Mouse (Mus musculus) liver, embryonic 11.5 days (tissue): ENCODE measurements around the gene Foxj3. TPM values are rescaled to one million over a fixed set of nuclear protein-coding genes. Genes with fewer than 3 reads are reported as not detected.

Source experiments
- ATAC-seq: fragments of 200-750 bp; cut with Nextera tagmentation; replicated peaks from 2 replicates; pipeline ENCODE4 v1.8.0; 2017; ENCODE audit warnings: moderate number of reproducible peaks, mild to moderate bottlenecking, moderate TSS enrichment, moderate library complexity; ENCODE audit not compliant: low FRiP score
- DNase-seq: peaks from one replicate; pipeline ENCODE4 v3.0.0-alpha.2; 2017; ENCODE audit warnings: low spot score
- H3K27ac ChIP-seq: fragments of 300-500 bp; sonication (generic); 2 replicates; pipeline ENCODE4 v1.5.1; 2014; ENCODE audit warnings: mild to moderate bottlenecking, low read depth, low read length, control low read depth
- H3K27me3 ChIP-seq: fragments of 300-500 bp; sonication (generic); replicated peaks from 2 replicates; pipeline ENCODE4 v1.6.1; 2014; ENCODE audit warnings: low read length, mixed read lengths; ENCODE audit not compliant: control insufficient read depth, insufficient read depth
- H3K36me3 ChIP-seq: fragments of 300-500 bp; sonication (generic); 2 replicates; pipeline ENCODE4 v1.6.1; 2014; ENCODE audit warnings: mild to moderate bottlenecking, low read length, moderate library complexity, mixed read lengths; ENCODE audit not compliant: control insufficient read depth, insufficient read depth
- H3K4me1 ChIP-seq: fragments of 300-500 bp; sonication (generic); replicated peaks from 2 replicates; pipeline ENCODE4 v1.6.1; 2014; ENCODE audit warnings: low read length, mixed read lengths; ENCODE audit not compliant: control insufficient read depth, insufficient read depth
- H3K4me2 ChIP-seq: fragments of 300-500 bp; sonication (generic); 2 replicates; pipeline ENCODE4 v1.6.1; 2014; ENCODE audit warnings: mild to moderate bottlenecking, control low read depth, moderate library complexity
- H3K4me3 ChIP-seq: fragments of 300-500 bp; sonication (generic); 2 replicates; pipeline ENCODE4 v1.5.1; 2014; ENCODE audit warnings: low read depth, low read length, control low read depth
- H3K9ac ChIP-seq: fragments of 300-500 bp; sonication (generic); 2 replicates; pipeline ENCODE4 v1.6.1; 2014; ENCODE audit warnings: low read depth, low read length, control low read depth
- H3K9me3 ChIP-seq: fragments of 300-500 bp; sonication (generic); 2 replicates; pipeline ENCODE4 v1.6.1; 2016; ENCODE audit warnings: low read length, inconsistent platforms, mixed read lengths; ENCODE audit not compliant: control insufficient read depth
- WGBS: fragments of 180-500 bp; shearing (Covaris S2); extraction: QIAGEN DNeasy Blood & Tissue Kit; methylation state at CpG from one replicate; pipeline ENCODE4 v1.1.7; 2014; 5-methylcytosine and 5-hydroxymethylcytosine counted together
- polyA plus RNA-seq: library from polyadenylated mRNA; unstranded; fragments of >200 nt; fragmentation: Nextera tagmentation; extraction: Ambion mirVana; gene quantifications from 2 replicates; pipeline ENCODE4 v1.2.1, GENCODE M21; 2014

Gene Foxj3
- polyA plus RNA-seq, 1 experiment from 2014 or later: 16.5 TPM

GRCm38 (mm10) chr4:119540533-119540890 lies 3.7 kb downstream of the Foxj3 start:
- DNase-seq (no peak), ATAC-seq (no peak)
- Histone ChIP-seq H3K27ac (peak overlapping the region; percentile 92; the same call in 1 of the 2 replicates), H3K4me1 (peaks cover 17% of the 10 kb centered on the region), H3K27me3 (no peaks in the 10 kb centered on the region), H3K4me3 (peak overlapping the region; percentile 87), H3K36me3 (no peaks in the 10 kb centered on the region), H3K9me3 (no peaks in the 10 kb centered on the region), H3K4me2 (peak overlapping the region; percentile 91), H3K9ac (peak overlapping the region; percentile 88)
- WGBS: 8% methylated on average over 10 of the region's 10 CpGs

GRCm38 (mm10) chr4:119550864-119551263 lies 14.1 kb downstream of the Foxj3 start:
- Histone ChIP-seq H3K27ac (no peak overlapping the region), H3K9ac (no peak overlapping the region), H3K27me3 (no peaks in the 10 kb centered on the region), H3K9me3 (no peaks in the 10 kb centered on the region), H3K4me2 (no peak overlapping the region), H3K4me1 (no peaks in the 10 kb centered on the region), H3K36me3 (no peaks in the 10 kb centered on the region), H3K4me3 (no peak overlapping the region)
- DNase-seq (no peak), ATAC-seq (no peak)
- WGBS: 70% methylated on average over 1 of the region's 1 CpGs

GRCm38 (mm10) chr4:119555466-119555865 lies 18.7 kb downstream of the Foxj3 start:
- no peak overlapping the region for H3K9ac ChIP-seq
- no peak overlapping the region for H3K27ac ChIP-seq
- H3K4me1 ChIP-seq: no peaks in the 10 kb centered on the region
- H3K9me3 ChIP-seq: no peaks in the 10 kb centered on the region
- H3K4me3 ChIP-seq: no peak overlapping the region
- 72% methylated on average over 2 of the region's 2 CpGs for WGBS
- no peaks in the 10 kb centered on the region for H3K27me3 ChIP-seq
- H3K36me3 ChIP-seq: no peaks in the 10 kb centered on the region
- H3K4me2 ChIP-seq: no peak overlapping the region
- DNase-seq (no peak), ATAC-seq (no peak)

- peaks cover 7% of the 10 kb centered on the region for H3K36me3 ChIP-seq
- no peak overlapping the region for H3K4me3 ChIP-seq
- no peaks in the 10 kb centered on the region for H3K4me1 ChIP-seq
- peaks cover 4% of the 10 kb centered on the region; the same call in 1 of the 2 replicates for H3K9me3 ChIP-seq
- DNase-seq (no peak), ATAC-seq (no peak)
- no peaks in the 10 kb centered on the region for H3K27me3 ChIP-seq
- H3K27ac ChIP-seq: no peak overlapping the region
- no peak overlapping the region for H3K4me2 ChIP-seq
- no peak overlapping the region for H3K9ac ChIP-seq
Measured at GRCm38 (mm10) chr4:119563136-119563535, 26.3 kb downstream of the Foxj3 start.

GRCm38 (mm10) chr4:119566322-119566835 lies 29.6 kb downstream of the Foxj3 start:
- no peak overlapping the region for H3K4me2 ChIP-seq
- no peak overlapping the region for H3K9ac ChIP-seq
- H3K4me3 ChIP-seq: no peak overlapping the region
- ATAC-seq (no peak), DNase-seq (no peak)
- no peaks in the 10 kb centered on the region for H3K4me1 ChIP-seq
- H3K27ac ChIP-seq: no peak overlapping the region
- 83% methylated on average over 4 of the region's 4 CpGs for WGBS
- peaks cover 7% of the 10 kb centered on the region for H3K36me3 ChIP-seq
- peaks cover 4% of the 10 kb centered on the region; the same call in 1 of the 2 replicates for H3K9me3 ChIP-seq
- no peaks in the 10 kb centered on the region for H3K27me3 ChIP-seq

GRCm38 (mm10) chr4:119572682-119573081 lies 35.9 kb downstream of the Foxj3 start:
- H3K9me3 ChIP-seq: no peaks in the 10 kb centered on the region
- H3K36me3 ChIP-seq: peaks cover 4% of the 10 kb centered on the region; the same call in 1 of the 2 replicates
- H3K4me3 ChIP-seq: no peak overlapping the region
- no peak overlapping the region for H3K9ac ChIP-seq
- ATAC-seq: no peak
- no peak for DNase-seq
- no peaks in the 10 kb centered on the region for H3K4me1 ChIP-seq
- H3K4me2 ChIP-seq: no peak overlapping the region
- H3K27ac ChIP-seq: no peak overlapping the region
- 79% methylated on average over 3 of the region's 3 CpGs for WGBS
- no peaks in the 10 kb centered on the region for H3K27me3 ChIP-seq

GRCm38 (mm10) chr4:119574504-119574903 lies 37.7 kb downstream of the Foxj3 start:
- Histone ChIP-seq H3K36me3 (peaks cover 7% of the 10 kb centered on the region; the same call in 1 of the 2 replicates), H3K9ac (no peak overlapping the region), H3K27me3 (no peaks in the 10 kb centered on the region), H3K27ac (no peak overlapping the region), H3K4me2 (no peak overlapping the region), H3K9me3 (no peaks in the 10 kb centered on the region), H3K4me1 (no peaks in the 10 kb centered on the region), H3K4me3 (no peak overlapping the region)
- 47% methylated on average over 2 of the region's 2 CpGs for WGBS
- DNase-seq (no peak), ATAC-seq (no peak)

GRCm38 (mm10) chr4:119575459-119575858 lies 38.7 kb downstream of the Foxj3 start:
- no peak overlapping the region for H3K4me3 ChIP-seq
- DNase-seq: no peak

GRCm38 (mm10) chr4:119588037-119588436 lies 51.2 kb downstream of the Foxj3 start:
- 94% methylated on average over 2 of the region's 2 CpGs for WGBS
- Histone ChIP-seq H3K27me3 (no peaks in the 10 kb centered on the region), H3K4me1 (no peaks in the 10 kb centered on the region), H3K9ac (no peak overlapping the region), H3K4me2 (no peak overlapping the region), H3K36me3 (peaks cover 4% of the 10 kb centered on the region; the same call in 1 of the 2 replicates), H3K9me3 (no peaks in the 10 kb centered on the region), H3K27ac (no peak overlapping the region), H3K4me3 (no peak overlapping the region)
- no peak for DNase-seq
- ATAC-seq: no peak

More at GRCm38 (mm10) chr4:119575459-119575858, 38.7 kb downstream of the Foxj3 start:
- no peaks in the 10 kb centered on the region for H3K27me3 ChIP-seq
- peaks cover 7% of the 10 kb centered on the region; the same call in 1 of the 2 replicates for H3K36me3 ChIP-seq
- no peaks in the 10 kb centered on the region for H3K4me1 ChIP-seq
- H3K9me3 ChIP-seq: no peaks in the 10 kb centered on the region
- no peak overlapping the region for H3K4me2 ChIP-seq
- no peak overlapping the region for H3K9ac ChIP-seq
- 90% methylated on average over 3 of the region's 3 CpGs for WGBS
- no peak for ATAC-seq
- H3K27ac ChIP-seq: no peak overlapping the region
